Mouse (Mus musculus): ENCODE data around the gene Plrg1.

Gene Plrg1

GRCm38 (mm10) chr3:83052102-83052501 is 3.2 kb upstream of the Plrg1 start:
- no peak for DNase-seq (ENCODE audit: low read depth, low spot score)

- no peak for DNase-seq (ENCODE audit: low read depth, low spot score)
Measured at GRCm38 (mm10) chr3:83053126-83053525, 2.2 kb upstream of the Plrg1 start.

GRCm38 (mm10) chr3:83053758-83054157 is 1.6 kb upstream of the Plrg1 start:
- peak; percentile 17 for DNase-seq (ENCODE audit: low read depth, low spot score)

- no peak for DNase-seq (ENCODE audit: low read depth, low spot score)
Measured at GRCm38 (mm10) chr3:83054759-83055158, 563 bp upstream of the Plrg1 start.

- no peak for DNase-seq (ENCODE audit: low read depth, low spot score)
Measured at GRCm38 (mm10) chr3:83057046-83057445, 1.7 kb downstream of the Plrg1 start.

- DNase-seq (ENCODE audit: low read depth, low spot score), result no peak
Measured at GRCm38 (mm10) chr3:83067920-83068319, 12.6 kb downstream of the Plrg1 start.

- no peak for DNase-seq (ENCODE audit: low read depth, low spot score)
Measured at GRCm38 (mm10) chr3:83068869-83069268, 13.5 kb downstream of the Plrg1 start.

GRCm38 (mm10) chr3:83070231-83070630 is 14.9 kb downstream of the Plrg1 start:
- no peak for DNase-seq (ENCODE audit: low read depth, low spot score)

- no peak for DNase-seq (ENCODE audit: low read depth, low spot score)
Measured at GRCm38 (mm10) chr3:83076563-83076962, 21.2 kb downstream of the Plrg1 start.

GRCm38 (mm10) chr3:83080567-83081055 is 25.3 kb downstream of the Plrg1 start:
- peak; percentile 54 for DNase-seq (ENCODE audit: low read depth, low spot score)

GRCm38 (mm10) chr3:83097586-83097985 is 42.3 kb downstream of the Plrg1 start:
- DNase-seq (ENCODE audit: low read depth, low spot score), result no peak

GRCm38 (mm10) chr3:83098546-83099034 is 43.3 kb downstream of the Plrg1 start:
- no peak for DNase-seq (ENCODE audit: low read depth, low spot score)

- DNase-seq (ENCODE audit: low read depth, low spot score), result no peak
Measured at GRCm38 (mm10) chr3:83099139-83099538, 43.8 kb downstream of the Plrg1 start.

- DNase-seq (ENCODE audit: low read depth, low spot score), result no peak
Measured at GRCm38 (mm10) chr3:83099651-83100050, 44.3 kb downstream of the Plrg1 start.

GRCm38 (mm10) chr3:83102286-83102685 is 47.0 kb downstream of the Plrg1 start:
- DNase-seq (ENCODE audit: low read depth, low spot score), result no peak

GRCm38 (mm10) chr3:83110163-83110562 is 54.8 kb downstream of the Plrg1 start:
- DNase-seq (ENCODE audit: low read depth, low spot score), result no peak

GRCm38 (mm10) chr3:83111485-83112261 is 56.4 kb downstream of the Plrg1 start:
- no peak for DNase-seq (ENCODE audit: low read depth, low spot score)

GRCm38 (mm10) chr3:83112869-83113268 is 57.5 kb downstream of the Plrg1 start:
- DNase-seq (ENCODE audit: low read depth, low spot score), result no peak

- no peak for DNase-seq (ENCODE audit: low read depth, low spot score)
Measured at GRCm38 (mm10) chr3:83114946-83115345, 59.6 kb downstream of the Plrg1 start.

GRCm38 (mm10) chr3:83117592-83117991 is 62.3 kb downstream of the Plrg1 start:
- no peak for DNase-seq (ENCODE audit: low read depth, low spot score)

Measured in embryo, embryonic 11.5 days (tissue).